Mouse (Mus musculus) macrophage (primary cell): ENCODE measurements around the gene Kremen2. TPM values are rescaled to one million over a fixed set of nuclear protein-coding genes. Genes with fewer than 3 reads are reported as not detected.
A peak's percentile ranks its signal among the peaks of the same experiment; 100 is the strongest.
"Not testable (repeated sequence)": the region's sequence is repeated elsewhere in the genome, so short reads cannot be mapped to it uniquely, and the experiment has no call there.

Source experiments
- H3K27ac ChIP-seq: fragments of 350-480 bp; formaldehyde crosslinking; 2 replicates; pipeline ENCODE4 v1.9.0; 2021
- H3K36me3 ChIP-seq: fragments of 350-480 bp; formaldehyde crosslinking; 2 replicates; pipeline ENCODE4 v1.9.0; 2021; ENCODE audit errors: inconsistent target
- H3K4me3 ChIP-seq: fragments of 350-480 bp; formaldehyde crosslinking; 2 replicates; pipeline ENCODE4 v1.9.0; 2021; ENCODE audit errors: inconsistent target
- H3K79me2 ChIP-seq: fragments of 350-480 bp; formaldehyde crosslinking; 2 replicates; pipeline ENCODE4 v1.9.0; 2021; ENCODE audit errors: inconsistent target
- WGBS: methylation state at CpG from one replicate; pipeline ENCODE4 v1.1.7; 2026; ENCODE audit warnings: inconsistent platforms; ENCODE audit not compliant: missing documents; 5-methylcytosine and 5-hydroxymethylcytosine counted together
- polyA plus RNA-seq: library from polyadenylated mRNA; stranded (reverse); fragments of 250-400 nt; gene quantifications from 3 replicates; pipeline ENCODE4 v1.2.4, GENCODE M21; 2018; ENCODE audit warnings: inconsistent platforms

Kremen2 gene
- polyA plus RNA-seq, 1 experiment from 2014 or later, result not detected

DNA sequence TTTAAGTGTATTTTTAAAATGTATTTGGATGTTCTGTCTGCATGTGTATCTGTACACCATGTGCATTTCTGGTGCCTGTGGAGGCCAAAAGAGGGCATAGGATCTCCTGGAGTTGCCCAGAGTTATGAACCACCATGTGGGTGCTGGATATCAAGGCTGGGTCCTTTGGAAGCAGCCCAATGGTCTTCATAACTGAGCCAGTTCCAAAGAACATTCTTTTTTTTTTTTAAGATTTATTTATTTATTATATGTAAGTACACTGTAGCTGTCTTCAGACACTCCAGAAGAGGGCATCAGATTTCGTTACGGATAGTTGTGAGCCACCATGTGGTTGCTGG is 26.6 kb upstream of the Kremen2 start:
- not testable (repeated sequence) for H3K79me2 ChIP-seq, H3K36me3 ChIP-seq, H3K27ac ChIP-seq, H3K4me3 ChIP-seq
- WGBS, result 67% methylated on average over 2 of the region's 2 CpGs

DNA sequence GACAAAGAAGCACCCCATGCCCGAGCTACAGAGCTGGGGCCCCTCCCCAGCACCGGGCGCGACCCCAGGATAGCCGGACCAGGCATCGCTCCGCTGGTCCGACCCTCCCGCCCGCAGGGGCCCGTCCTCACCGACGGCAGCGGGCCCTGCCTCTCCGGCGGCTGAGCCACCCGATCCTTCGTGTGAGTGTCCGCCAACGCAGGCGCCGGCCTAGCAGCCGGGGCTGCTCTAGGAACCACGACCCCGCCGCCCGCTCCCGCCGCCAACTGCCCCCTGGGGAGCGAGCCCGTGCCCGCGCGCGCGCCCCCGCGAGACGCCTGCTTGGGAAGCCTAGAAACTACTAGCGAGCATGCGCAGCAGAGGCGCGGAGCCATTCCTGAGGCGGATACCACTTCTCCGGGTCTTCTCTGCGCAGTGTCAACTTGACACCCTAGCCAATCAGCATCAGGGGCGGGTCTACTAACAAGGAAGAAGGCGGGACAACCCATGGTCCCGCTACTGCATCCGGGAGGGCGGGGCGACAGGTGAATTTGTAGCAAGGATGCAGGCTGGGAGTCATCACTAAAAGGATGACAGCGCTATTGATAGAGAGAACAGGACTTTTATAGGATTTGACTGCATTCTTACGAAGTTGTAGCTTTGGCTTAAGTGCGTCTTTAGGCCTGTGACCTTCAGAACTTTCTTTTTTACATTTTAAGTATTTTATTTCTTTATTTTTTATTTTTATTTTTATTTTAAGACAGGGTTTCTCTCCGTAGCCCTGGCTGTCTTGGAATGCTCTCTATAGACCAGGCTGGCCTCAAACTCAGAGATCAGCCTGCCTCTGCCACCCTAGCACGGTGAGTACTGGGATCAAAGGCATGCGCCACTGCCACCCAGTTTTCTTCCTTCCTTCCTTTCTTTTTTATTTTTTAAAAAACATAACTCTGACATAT is 25.9 kb upstream of the Kremen2 start, which contains the start of gene Flywch1:
Gene Flywch1, minus strand, starts transcription at position 319 of the 935 bp plus-strand sequence.
- H3K27ac ChIP-seq, result no peak within 1 kb of the TSS
- H3K79me2 ChIP-seq, result no peaks in the 10 kb centered on the region
- peak within 1 kb of the TSS; percentile 66 for H3K4me3 ChIP-seq
- H3K36me3 ChIP-seq, result no peaks in the 10 kb centered on the region
- 3% methylated on average over 55 of the region's 58 CpGs for WGBS

DNA sequence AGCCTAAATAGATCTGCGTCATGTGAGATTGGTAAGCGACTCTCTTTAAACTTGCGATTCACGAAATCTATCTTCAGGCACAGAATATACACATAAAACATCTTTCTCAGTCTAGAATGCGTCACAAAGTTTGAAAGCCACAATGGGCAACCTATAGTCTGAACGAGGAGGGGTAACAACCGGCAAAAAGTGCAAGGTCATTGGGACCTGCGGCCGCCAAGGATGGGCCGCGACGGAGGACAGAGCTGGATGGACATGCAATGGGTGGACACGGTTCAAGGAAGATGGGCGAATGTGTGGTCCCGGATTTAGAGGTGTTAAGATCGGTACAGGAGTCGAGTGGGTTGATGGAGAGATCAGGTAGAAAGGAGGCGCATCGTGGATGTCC is 25.3 kb upstream of the Kremen2 start:
- H3K27ac ChIP-seq, result no peak overlapping the region

DNA sequence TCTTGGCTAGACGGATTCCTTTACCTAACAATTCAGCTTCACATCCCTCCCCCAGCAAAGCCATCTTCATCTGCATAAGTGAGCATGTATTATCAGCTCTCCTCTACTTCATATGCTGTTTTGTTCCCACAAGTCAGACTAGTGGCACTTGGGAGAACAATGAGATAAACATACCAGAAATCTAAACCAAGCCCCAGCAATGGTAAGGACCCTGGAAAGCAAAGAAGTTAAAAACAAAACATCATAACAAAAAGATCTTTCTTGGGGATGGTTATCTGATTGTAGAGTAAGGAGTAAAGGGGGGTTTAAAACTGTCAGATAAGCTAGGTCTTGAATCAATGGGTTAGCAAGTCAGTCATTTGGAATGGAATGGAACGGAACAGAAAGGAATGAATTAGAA is 24.9 kb upstream of the Kremen2 start:
- WGBS, result 65% methylated on average over 2 of the region's 2 CpGs

More for the DNA sequence above, 25.3 kb upstream of the Kremen2 start:
- H3K4me3 ChIP-seq, result peak overlapping the region; percentile 66
- H3K36me3 ChIP-seq, result no peaks in the 10 kb centered on the region
- no peaks in the 10 kb centered on the region for H3K79me2 ChIP-seq
- WGBS, result 3% methylated on average over 18 of the region's 19 CpGs

DNA sequence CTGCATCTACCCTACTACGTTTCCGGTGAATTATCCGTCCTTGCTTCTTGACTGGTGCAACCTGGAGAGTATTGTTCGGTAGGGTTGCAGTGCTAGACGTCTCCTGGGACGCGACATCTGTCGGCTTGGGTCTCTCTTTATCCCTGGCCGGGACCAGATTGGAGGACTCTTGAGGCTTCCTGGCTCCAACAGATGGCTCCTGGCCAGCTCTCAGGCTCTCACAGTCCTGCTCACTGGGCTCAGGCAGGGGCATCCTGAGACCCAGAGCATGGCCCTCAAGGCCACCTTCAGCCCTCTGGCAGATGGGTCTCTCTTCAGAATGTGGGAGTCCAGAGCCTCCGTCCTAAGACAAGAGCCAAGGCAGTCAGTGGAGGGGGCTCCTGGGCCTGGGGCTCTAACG is 17.3 kb upstream of the Kremen2 start:
- peaks cover 18% of the 10 kb centered on the region; the same call in 1 of the 2 replicates for H3K36me3 ChIP-seq

More for the DNA sequence above, 24.9 kb upstream of the Kremen2 start:
- H3K27ac ChIP-seq, result no peak overlapping the region
- H3K79me2 ChIP-seq, result no peaks in the 10 kb centered on the region
- H3K4me3 ChIP-seq, result peak overlapping the region; percentile 66
- H3K36me3 ChIP-seq, result no peaks in the 10 kb centered on the region

DNA sequence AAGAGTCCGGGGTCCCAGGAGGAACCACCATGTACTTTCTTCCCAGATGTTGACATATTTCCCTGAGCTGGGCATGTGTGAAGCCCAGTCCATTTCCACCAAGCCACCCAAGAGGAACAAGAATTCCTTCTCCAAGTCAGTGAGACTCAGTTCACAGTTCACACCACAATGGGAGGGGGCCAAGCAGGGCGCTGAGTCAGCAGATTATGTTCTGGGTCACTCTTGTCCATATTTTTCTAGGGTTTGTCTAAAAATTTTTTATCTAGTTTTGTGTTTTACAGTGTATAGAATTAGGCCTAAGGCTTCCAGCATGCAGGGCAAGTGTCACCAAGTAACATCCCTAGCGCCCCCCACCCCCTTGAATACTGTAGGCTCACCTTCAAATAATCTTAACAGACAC is 15.5 kb upstream of the Kremen2 start:
- Histone ChIP-seq H3K79me2 (no peaks in the 10 kb centered on the region), H3K36me3 (peaks cover 24% of the 10 kb centered on the region; the same call in 1 of the 2 replicates), H3K4me3 (no peak overlapping the region), H3K27ac (no peak overlapping the region)
- 93% methylated on average over 3 of the region's 3 CpGs for WGBS

More for the DNA sequence above, 17.3 kb upstream of the Kremen2 start:
- Histone ChIP-seq H3K79me2 (no peaks in the 10 kb centered on the region), H3K27ac (no peak overlapping the region), H3K4me3 (no peak overlapping the region)
- 96% methylated on average over 11 of the region's 11 CpGs for WGBS

DNA sequence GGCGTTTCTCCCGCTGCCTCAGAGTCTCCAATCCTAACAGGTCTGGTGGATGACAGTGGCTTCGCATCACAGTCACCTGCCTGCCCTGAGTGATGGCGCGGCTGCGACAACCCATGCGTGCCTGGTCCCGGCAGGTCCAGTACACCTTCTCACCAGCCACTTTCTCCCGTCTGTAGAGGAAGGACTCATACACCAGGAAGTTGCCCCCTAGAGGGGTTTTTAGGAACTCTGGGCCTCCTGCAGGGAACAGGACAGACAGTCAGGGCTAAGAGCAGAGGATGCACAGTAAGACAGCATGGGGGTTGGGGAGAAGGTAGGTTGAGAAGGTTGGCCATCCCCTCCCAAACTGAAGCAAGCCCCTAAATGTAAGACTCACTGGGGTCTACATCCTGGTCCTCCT is 14.6 kb upstream of the Kremen2 start:
- Histone ChIP-seq H3K79me2 (no peaks in the 10 kb centered on the region), H3K27ac (no peak overlapping the region), H3K4me3 (no peak overlapping the region), H3K36me3 (peaks cover 27% of the 10 kb centered on the region; the same call in 1 of the 2 replicates)
- WGBS, result 88% methylated on average over 9 of the region's 9 CpGs

DNA sequence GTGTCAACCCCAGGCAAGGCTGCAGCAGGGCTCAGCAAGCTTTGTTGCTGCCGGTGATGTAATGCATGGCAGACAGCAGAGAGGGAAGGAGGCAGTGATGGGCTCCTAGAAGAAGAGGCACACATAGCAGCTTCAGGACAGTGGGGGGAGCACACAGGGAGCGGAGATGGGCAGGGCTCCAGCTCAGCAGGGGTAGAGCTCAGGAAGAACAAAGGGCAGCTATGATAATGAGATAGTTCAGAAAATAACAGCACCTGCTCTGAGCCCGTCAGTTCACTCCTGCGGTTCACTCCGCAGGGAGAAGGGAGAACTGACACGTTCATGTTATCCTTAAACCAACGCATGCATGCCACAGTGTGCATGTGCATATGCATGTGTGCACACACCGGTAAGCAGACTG is 13.2 kb upstream of the Kremen2 start:
- Histone ChIP-seq H3K4me3 (no peak overlapping the region), H3K36me3 (peaks cover 27% of the 10 kb centered on the region; the same call in 1 of the 2 replicates), H3K27ac (no peak overlapping the region), H3K79me2 (no peaks in the 10 kb centered on the region)
- 97% methylated on average over 8 of the region's 8 CpGs for WGBS

DNA sequence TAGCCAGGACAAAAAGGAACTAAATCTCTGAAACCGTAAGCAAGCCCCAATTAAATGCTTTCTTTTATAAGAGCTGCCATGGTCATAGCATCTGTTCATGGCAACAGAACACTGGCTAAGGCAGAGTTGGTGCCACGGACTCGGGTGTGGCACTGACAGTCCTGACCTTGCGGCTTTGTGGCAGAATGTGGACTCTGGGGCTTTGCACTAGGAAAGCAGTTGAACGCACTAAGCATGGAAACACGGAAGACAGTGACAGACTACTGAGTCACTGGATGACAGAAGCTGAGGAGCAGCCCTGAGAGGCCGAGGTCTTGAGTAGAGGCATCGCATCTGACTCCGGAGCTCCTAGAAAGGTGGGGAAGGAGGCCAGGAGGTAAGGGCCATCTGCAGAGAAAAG is 11.9 kb upstream of the Kremen2 start:
- Histone ChIP-seq H3K4me3 (no peak overlapping the region), H3K27ac (no peak overlapping the region)

DNA sequence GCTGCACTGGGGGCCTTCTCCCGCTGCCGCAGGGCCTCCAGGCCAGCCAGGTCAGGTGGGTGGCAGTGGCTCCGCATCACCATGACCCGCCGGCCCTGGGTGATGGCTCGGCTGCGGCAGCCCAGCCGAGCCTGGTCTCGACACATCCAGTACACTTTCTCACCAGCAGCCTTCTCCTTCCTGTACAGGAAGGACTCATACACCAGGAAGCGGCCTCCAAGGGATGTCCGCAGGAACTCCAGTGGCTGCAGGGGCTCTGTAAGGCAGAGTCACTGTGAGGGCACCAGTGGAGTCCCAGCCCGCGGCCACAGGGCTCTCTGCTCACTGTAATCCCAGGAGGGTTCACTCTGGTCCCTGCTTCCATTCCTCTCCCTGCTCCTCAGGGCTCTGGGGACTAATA is 10.1 kb upstream of the Kremen2 start:
- Histone ChIP-seq H3K79me2 (no peaks in the 10 kb centered on the region), H3K36me3 (peaks cover 32% of the 10 kb centered on the region; the same call in 1 of the 2 replicates), H3K4me3 (no peak overlapping the region), H3K27ac (no peak overlapping the region)
- 75% methylated on average over 13 of the region's 13 CpGs for WGBS

More for the DNA sequence above, 11.9 kb upstream of the Kremen2 start:
- no peaks in the 10 kb centered on the region for H3K79me2 ChIP-seq
- peaks cover 32% of the 10 kb centered on the region; the same call in 1 of the 2 replicates for H3K36me3 ChIP-seq
- 97% methylated on average over 9 of the region's 9 CpGs for WGBS

DNA sequence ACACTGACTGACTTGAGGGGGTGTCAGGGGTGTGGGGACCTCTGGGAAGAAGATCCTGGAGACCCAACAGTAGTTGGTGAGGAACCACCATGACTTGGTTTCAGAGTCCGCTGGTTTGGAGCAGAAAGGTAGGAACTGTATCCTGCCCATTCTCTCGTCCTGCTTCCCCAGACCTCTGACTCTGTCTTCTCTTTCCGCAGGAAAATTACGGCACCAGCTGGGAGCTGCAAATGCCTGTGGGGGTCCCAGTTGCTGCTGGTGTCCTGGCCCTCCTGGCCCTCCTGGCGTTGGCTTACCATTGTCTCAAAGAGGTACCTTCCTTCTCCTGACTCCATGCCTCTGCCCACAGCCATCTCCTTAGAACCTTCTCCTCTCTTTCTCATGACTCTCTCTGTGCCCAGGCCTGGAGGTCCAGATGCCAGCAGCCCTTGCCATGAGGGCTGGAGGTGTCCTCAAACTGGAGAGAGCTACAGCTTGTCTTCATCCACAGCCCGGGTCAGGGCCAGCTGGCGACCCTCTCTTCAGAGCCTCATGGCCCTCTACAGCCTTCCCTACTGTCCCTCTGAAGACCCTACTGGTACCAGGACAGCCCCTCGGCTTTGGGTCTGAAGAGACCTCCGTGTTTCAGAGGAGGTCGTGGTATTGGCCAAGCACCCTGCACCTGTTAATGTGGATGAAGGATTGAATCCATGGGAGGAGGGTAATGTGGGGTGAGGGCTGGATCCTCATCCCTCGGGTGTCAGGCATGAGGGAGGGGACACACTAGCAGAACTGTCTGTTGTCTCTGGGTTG is 4.0 kb upstream of the Kremen2 start:
- peak overlapping the region; percentile 35 for H3K4me3 ChIP-seq
- H3K79me2 ChIP-seq, result no peaks in the 10 kb centered on the region
- H3K27ac ChIP-seq, result peak overlapping the region; percentile 27; the same call in 1 of the 2 replicates
- 80% methylated on average over 11 of the region's 11 CpGs for whole genome bisulfite sequencing
- peaks cover 5% of the 10 kb centered on the region; the same call in 1 of the 2 replicates for H3K36me3 ChIP-seq

DNA sequence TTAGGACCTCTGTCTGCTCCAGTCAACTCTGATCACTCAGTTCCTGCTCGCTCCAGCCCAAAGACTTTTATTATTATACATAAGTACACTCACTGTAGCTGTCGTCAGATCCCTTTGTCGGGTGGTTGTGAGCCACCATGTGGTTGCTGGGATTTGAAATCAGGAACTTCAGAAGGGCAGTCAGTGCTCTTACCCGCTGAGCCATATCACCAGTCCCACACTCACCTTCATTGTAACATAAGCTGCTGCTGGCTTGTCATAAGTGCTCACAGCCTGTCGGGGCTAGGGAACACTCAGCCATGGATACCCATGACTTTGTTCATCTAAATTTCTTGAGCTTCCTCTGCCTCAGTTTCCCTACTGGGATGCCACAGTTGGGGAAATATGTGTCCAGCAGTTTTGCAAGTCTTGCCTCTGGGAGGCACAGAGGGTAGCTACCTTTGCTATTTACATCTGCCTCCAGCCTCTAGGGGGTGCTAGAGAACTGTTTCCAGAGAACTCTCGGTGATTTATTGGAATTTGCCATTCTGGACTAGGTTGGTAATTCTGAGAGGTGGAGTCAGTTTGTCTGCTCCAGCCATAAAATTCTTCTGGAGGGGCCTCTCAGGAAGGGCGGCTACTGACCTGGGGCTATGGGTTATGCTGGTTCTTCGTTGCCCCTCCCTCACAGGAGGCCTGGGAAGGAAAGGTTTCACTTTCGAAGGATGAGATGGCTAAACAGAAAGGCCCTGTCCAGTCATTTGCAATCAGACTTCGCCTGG is 3.2 kb upstream of the Kremen2 start:
- H3K79me2 ChIP-seq, result no peaks in the 10 kb centered on the region
- peaks cover 5% of the 10 kb centered on the region; the same call in 1 of the 2 replicates for H3K36me3 ChIP-seq
- peak overlapping the region; percentile 35 for H3K4me3 ChIP-seq
- peak overlapping the region; percentile 27; the same call in 1 of the 2 replicates for H3K27ac ChIP-seq
- 12% methylated on average over 10 of the region's 10 CpGs for WGBS

DNA sequence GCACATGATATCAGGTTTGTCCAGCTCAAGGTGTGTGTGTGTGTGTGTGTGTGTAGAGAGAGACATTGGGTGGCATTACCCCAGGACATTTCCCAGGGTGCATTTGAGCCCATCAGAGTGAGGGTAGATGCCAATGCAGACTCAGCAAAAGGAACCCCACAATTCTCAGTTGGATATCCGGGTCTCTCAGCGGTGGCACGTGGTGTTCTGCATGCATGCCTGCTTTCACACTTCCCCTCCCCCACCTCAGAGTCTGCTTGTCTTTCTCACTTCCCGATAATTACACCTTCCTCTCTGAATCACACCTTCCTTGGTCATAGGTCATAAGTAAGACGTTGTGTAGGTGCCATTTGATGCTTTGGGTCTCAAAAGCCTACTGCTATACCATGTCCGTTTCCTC is 2.4 kb upstream of the Kremen2 start:
- Histone ChIP-seq H3K36me3 (peaks cover 2% of the 10 kb centered on the region; the same call in 1 of the 2 replicates), H3K27ac (no peak overlapping the region), H3K79me2 (no peaks in the 10 kb centered on the region), H3K4me3 (no peak overlapping the region)
- WGBS, result 22% methylated on average over 6 of the region's 6 CpGs

DNA sequence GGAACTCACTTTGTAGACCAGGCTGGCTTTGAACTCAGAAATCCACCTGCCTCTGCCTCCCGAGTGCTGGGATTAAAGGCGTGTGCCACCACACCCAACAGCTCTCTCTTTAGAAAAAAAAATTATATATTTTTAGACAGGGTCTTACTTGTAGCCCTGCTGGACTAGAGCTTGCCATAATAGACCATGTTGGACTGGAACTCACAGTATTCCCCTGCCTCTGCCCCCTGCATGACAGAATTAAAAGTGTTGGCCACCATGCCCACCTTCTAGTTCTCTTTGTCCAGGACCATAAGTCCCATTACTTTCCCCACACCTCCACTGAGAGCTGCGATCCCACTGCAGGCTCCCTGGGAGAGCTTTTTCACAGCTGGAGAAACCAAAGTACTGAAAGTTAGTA is 1.8 kb upstream of the Kremen2 start:
- 91% methylated on average over 3 of the region's 3 CpGs for WGBS
- H3K79me2 ChIP-seq, result no peaks in the 10 kb centered on the region

More for the DNA sequence above, 1.8 kb upstream of the Kremen2 start:
- Histone ChIP-seq H3K27ac (no peak overlapping the region), H3K4me3 (no peak overlapping the region), H3K36me3 (no peaks in the 10 kb centered on the region)
